Mouse (Mus musculus): ENCODE data around the gene Rhbdl3.
"Not testable (repeated sequence)": the region's sequence is repeated elsewhere in the genome, so short reads cannot be mapped to it uniquely, and the experiment has no call there.

The Rhbdl3 gene

GRCm38 (mm10) chr11:80312565-80312964 lies 11.9 kb downstream of the Rhbdl3 start:
- DNase-seq (ENCODE audit: low spot score): no peak

GRCm38 (mm10) chr11:80313462-80313861 lies 12.8 kb downstream of the Rhbdl3 start:
- DNase-seq (ENCODE audit: low spot score): no peak

GRCm38 (mm10) chr11:80313944-80314343 lies 13.2 kb downstream of the Rhbdl3 start:
- no peak for DNase-seq (ENCODE audit: low spot score)

- no peak for DNase-seq (ENCODE audit: low spot score)
These were observed 15.3 kb downstream of the Rhbdl3 start for GRCm38 (mm10) chr11:80315743-80316639.

GRCm38 (mm10) chr11:80323255-80323654 lies 22.5 kb downstream of the Rhbdl3 start:
- DNase-seq (ENCODE audit: low spot score): no peak

GRCm38 (mm10) chr11:80324636-80325035 lies 23.9 kb downstream of the Rhbdl3 start:
- DNase-seq (ENCODE audit: low spot score): no peak

GRCm38 (mm10) chr11:80332709-80333400 lies 32.1 kb downstream of the Rhbdl3 start:
- no peak for DNase-seq (ENCODE audit: low spot score)

- DNase-seq (ENCODE audit: low spot score): no peak
These were observed 35.1 kb downstream of the Rhbdl3 start for GRCm38 (mm10) chr11:80335609-80336350.

- no peak for DNase-seq (ENCODE audit: low spot score)
These were observed 35.6 kb downstream of the Rhbdl3 start for GRCm38 (mm10) chr11:80336351-80336730.

GRCm38 (mm10) chr11:80342482-80342881 lies 41.8 kb downstream of the Rhbdl3 start:
- no peak for DNase-seq (ENCODE audit: low spot score)

GRCm38 (mm10) chr11:80351832-80352430 lies 51.2 kb downstream of the Rhbdl3 start:
- peak; percentile 88 for DNase-seq (ENCODE audit: low spot score)

GRCm38 (mm10) chr11:80354832-80355231 lies 54.1 kb downstream of the Rhbdl3 start:
- no peak for DNase-seq (ENCODE audit: low spot score)

GRCm38 (mm10) chr11:80368949-80369348 lies 68.2 kb downstream of the Rhbdl3 start:
- DNase-seq (ENCODE audit: low spot score): no peak

- DNase-seq (ENCODE audit: low spot score): no peak
These were observed 75.9 kb downstream of the Rhbdl3 start for GRCm38 (mm10) chr11:80376651-80377050.

GRCm38 (mm10) chr11:80377712-80378451 lies 77.2 kb downstream of the Rhbdl3 start, which contains the start of gene 5730455P16Rik:
5730455P16Rik (minus strand) TSS chr11:80378034.
- peak; percentile 77 for DNase-seq (ENCODE audit: low spot score)

- not testable (repeated sequence) for DNase-seq (ENCODE audit: low spot score)
These were observed 77.8 kb downstream of the Rhbdl3 start for GRCm38 (mm10) chr11:80378452-80379068.

- DNase-seq (ENCODE audit: low spot score): not testable (repeated sequence)
These were observed 78.5 kb downstream of the Rhbdl3 start for GRCm38 (mm10) chr11:80379184-80379583.

- peak; percentile 23 for DNase-seq (ENCODE audit: low spot score)
These were observed 81.9 kb downstream of the Rhbdl3 start for GRCm38 (mm10) chr11:80382626-80383018.

- peak; percentile 99 for DNase-seq (ENCODE audit: low spot score)
These were observed 82.4 kb downstream of the Rhbdl3 start, which contains the start of gene Zfp207 for GRCm38 (mm10) chr11:80383019-80383625. Zfp207 (plus strand) TSS chr11:80383279.

- peak; percentile 41 for DNase-seq (ENCODE audit: low spot score)
These were observed 82.9 kb downstream of the Rhbdl3 start for GRCm38 (mm10) chr11:80383626-80384046.

Measured in urinary bladder, postnatal 14 days (tissue).